Mouse (Mus musculus): ENCODE measurements at regions not wholly inside any gene's neighbourhood (a gene's known extent, or its start where the extent isn't known, plus 50 kb on each side); places are given as distances from the start of the nearest gene placed in this dataset.

DNA sequence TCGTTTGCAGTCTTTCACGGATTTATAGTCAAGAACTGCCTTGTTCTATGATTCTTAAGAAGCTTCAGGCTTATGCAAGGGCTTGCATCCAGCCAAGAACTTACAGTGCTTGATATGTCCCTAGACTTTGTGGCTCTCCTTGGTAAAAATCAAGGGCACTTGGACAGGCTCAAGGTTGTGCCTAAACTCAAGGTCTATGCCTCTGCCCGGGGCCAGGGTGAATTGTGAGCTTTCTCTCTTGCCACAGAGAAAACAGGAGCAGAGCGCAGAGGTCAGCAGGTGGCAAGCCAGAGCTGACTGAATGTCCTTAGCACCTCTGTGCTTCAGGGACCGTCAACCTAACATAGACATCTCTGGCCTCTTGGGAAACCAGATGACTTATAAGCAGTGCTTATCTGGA, 413.2 kb downstream of the Ate1 start:
- TF ChIP-seq CTCF (IDR thresholded peaks at IDR 0.05; ENCODE audit: extremely low read depth, insufficient read depth, low read length): no peak
- no peak for TF ChIP-seq POLR2A (IDR thresholded peaks at IDR 0.05; ENCODE audit: extremely low read depth, insufficient read depth, low read length)

All from cortical plate, adult 2 months (tissue).